Mouse (Mus musculus): Measurements from ENCODE around the gene Ercc6l. TPM values are rescaled to one million over a fixed set of nuclear protein-coding genes. Genes with fewer than 3 reads are reported as not detected.

Ercc6l gene
- polyA plus RNA-seq (2016; fragmentation: Nextera tagmentation; extraction: Ambion mirVana) = 22.7 and 23.7 TPM in 2 replicates

DNA sequence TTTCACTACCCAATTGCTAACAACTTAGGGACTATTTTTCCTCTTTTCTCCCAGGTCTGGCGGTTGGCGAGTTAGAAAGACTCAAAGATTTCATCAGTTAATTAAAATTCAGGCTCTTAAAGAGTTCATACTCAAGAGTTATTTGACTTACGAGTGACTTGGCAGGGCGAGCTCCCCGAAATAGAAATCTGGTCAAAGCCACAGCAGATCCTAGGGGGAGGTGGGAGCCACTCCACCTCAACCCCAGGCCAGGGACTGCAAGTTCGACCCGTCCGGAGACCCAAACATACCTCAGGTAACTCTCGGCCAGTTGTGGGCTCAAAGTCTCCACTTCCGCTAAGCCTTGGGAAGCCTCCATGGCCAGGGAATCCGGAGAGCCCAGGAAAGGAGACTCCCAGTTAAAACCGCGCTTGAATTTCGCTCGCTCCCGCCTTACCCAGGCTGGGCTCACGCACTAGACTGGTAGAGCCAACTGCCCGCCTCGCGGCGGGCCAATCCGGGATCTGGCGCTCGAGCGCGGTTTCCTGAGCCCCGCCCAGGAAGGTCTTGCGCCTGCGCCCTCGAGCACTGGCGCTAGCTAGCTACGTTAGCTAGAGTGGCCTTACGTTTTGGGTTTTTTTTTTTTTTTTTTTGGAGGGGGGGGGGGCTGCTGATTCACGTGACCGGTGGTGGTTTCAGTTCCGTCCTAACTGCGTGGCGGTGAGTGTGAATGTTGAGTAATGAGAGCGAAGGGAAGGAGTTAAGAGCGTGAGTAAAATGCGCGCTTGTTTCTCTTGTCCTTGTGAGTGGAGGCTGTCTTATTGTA, at the start of gene Ercc6l:
Ercc6l (minus strand) TSS at position 474 of the 805 bp plus-strand sequence.
- Histone ChIP-seq H3K36me3 (peaks cover 14% of the 10 kb centered on the region), H3K27ac (peak within 1 kb of the TSS; percentile 85), H3K4me1 (no peaks in the 10 kb centered on the region), H3K4me3 (peak within 1 kb of the TSS; percentile 60), H3K27me3 (ENCODE audit: low read depth, poor library complexity, severe bottlenecking) (peaks cover 34% of the 10 kb centered on the region), H3K9me3 (replicated peaks) (no peaks in the 10 kb centered on the region)
- peak; percentile 85 for DNase-seq (ENCODE audit: low spot score)
- 8% methylated on average over 42 of the region's 42 CpGs for WGBS

DNA sequence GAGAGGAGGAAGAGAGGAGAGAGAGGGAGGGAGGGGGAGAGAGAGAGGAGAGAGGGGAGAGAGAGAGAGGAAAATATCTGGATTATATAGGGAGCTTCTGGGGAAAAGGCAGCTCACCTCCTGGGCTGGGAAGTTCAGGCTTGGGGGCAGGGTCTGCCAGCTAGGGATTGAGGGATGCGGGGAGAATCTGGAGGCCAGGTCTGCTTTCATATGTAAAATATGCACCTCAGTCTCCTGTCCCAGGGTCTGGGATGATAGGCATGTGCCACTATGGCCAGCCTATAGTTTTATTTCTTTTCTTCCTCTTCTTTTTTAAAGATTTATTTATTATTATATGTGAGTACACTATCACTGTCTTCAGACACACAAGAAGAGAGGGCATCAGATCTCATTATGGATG, 33.9 kb upstream of the Ercc6l start:
- H3K27me3 ChIP-seq (ENCODE audit: low read depth, poor library complexity, severe bottlenecking) = peaks cover 89% of the 10 kb centered on the region
- no peak overlapping the region for H3K27ac ChIP-seq
- peaks cover 20% of the 10 kb centered on the region for H3K36me3 ChIP-seq
- 38% methylated on average over 1 of the region's 1 CpGs for WGBS
- H3K4me1 ChIP-seq = peaks cover 1% of the 10 kb centered on the region; the same call in 1 of the 2 replicates
- no peak for DNase-seq (ENCODE audit: low spot score)
- H3K4me3 ChIP-seq = no peak overlapping the region
- no peaks in the 10 kb centered on the region for H3K9me3 ChIP-seq (replicated peaks)

DNA sequence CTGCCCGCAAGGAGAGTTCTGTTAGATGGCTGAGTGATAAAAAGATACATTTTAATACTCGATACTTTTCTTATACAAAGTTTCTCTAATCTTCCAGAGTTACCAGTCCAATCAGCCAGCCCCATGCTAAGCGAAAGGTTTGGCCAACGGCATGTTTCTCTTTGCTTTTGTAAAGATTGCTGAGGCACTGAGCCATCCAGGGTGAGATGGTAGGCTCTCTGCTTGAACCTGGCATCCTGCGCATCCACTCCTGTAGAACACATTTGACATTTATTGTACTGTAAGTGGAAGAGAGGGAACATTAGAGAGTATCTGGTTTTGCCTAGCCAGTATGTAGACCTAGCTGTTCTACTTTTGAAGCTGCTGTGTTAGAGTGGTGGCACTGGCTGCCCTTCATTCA, 32.7 kb upstream of the Ercc6l start:
- no peak for DNase-seq (ENCODE audit: low spot score)
- 50% methylated on average over 5 of the region's 5 CpGs for WGBS
- Histone ChIP-seq H3K36me3 (peaks cover 32% of the 10 kb centered on the region), H3K27me3 (ENCODE audit: low read depth, poor library complexity, severe bottlenecking) (peaks cover 86% of the 10 kb centered on the region), H3K27ac (peak overlapping the region; percentile 92; the same call in 1 of the 2 replicates), H3K9me3 (replicated peaks) (no peaks in the 10 kb centered on the region), H3K4me3 (peak overlapping the region; percentile 67), H3K4me1 (peaks cover 3% of the 10 kb centered on the region; the same call in 1 of the 2 replicates)

DNA sequence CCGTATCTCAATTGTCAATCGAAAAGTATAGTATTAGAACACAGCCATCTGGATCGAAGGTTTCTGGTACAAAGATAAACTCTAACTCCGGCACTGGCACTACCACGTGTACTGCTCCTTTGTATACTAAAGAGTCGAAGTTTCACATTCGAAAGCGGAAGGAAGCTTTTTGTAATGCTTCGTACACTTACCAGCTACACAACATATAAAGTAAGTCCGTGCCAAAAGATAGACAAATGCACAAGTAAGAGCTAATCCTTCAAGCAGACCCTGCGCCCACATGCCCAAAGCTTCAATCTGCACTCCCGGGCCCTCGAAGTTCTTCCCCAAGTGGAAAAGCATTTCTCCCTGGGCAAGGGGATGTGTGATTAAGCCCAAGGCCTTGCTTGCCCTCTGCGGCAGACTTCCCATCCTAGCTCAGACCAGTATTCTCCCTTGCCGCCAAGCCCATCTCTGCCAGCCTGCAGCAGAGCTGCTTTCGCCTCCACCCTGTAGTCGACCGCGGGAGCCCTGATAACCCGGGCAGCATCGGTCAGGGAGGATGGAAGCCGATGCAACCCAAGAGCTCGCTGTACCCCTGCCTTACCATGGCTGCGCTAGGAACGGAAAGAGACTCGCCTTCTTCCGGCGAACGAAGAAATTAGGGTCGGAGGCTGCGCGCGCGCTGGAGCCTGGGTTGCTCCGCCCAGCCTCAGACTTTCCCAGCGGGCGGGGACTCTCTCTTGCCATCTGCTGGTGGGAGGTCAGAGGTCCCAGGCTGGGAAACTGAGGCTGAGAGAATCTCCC, 32.0 kb upstream of the Ercc6l start, which contains the start of gene Rps4x:
Rps4x (minus strand) TSS at position 683 of the 786 bp plus-strand sequence.
- Histone ChIP-seq H3K9me3 (replicated peaks) (no peaks in the 10 kb centered on the region), H3K27me3 (ENCODE audit: low read depth, poor library complexity, severe bottlenecking) (peaks cover 86% of the 10 kb centered on the region), H3K27ac (peak within 1 kb of the TSS; percentile 92), H3K4me3 (peak within 1 kb of the TSS; percentile 67), H3K4me1 (peaks cover 3% of the 10 kb centered on the region; the same call in 1 of the 2 replicates), H3K36me3 (peaks cover 38% of the 10 kb centered on the region)
- 15% methylated on average over 37 of the region's 37 CpGs for WGBS
- peak; percentile 85 for DNase-seq (ENCODE audit: low spot score)

DNA sequence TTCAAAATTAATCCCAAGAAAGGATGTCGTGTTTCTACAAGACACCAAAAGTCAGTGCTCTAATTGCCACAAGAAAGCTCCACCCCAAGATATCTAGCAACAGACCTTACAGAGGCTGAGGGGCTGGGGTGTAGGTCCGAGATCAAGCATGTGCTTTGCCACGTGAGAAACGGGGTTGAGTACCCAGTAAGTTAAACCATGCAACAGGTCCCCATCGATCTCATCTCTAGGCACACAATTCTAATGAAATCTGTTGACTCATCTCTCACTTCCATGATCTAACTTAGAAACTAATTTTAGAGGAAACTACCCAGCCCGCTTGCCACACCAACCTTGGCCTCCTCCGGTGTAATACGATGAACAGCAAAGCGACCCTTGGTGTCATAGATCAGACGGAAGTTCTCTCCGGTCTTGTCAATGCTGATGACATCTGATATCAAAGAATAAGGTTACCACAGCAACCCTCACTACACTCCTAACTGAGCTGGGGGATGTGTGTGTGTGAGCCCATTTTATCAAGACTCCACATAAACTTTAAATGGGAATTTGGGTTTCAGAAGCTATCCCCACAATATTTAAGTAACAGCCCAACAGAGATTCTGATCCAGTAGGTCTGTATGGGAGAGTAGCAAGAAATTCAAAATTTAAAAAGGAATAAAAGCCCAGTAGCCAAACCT, 30.3 kb upstream of the Ercc6l start:
- 51% methylated on average over 11 of the region's 11 CpGs for WGBS
- Histone ChIP-seq H3K4me3 (peak overlapping the region; percentile 67), H3K4me1 (peaks cover 3% of the 10 kb centered on the region; the same call in 1 of the 2 replicates), H3K9me3 (replicated peaks) (no peaks in the 10 kb centered on the region), H3K36me3 (peaks cover 53% of the 10 kb centered on the region), H3K27ac (no peak overlapping the region), H3K27me3 (ENCODE audit: low read depth, poor library complexity, severe bottlenecking) (peaks cover 81% of the 10 kb centered on the region)
- DNase-seq (ENCODE audit: low spot score) = no peak

DNA sequence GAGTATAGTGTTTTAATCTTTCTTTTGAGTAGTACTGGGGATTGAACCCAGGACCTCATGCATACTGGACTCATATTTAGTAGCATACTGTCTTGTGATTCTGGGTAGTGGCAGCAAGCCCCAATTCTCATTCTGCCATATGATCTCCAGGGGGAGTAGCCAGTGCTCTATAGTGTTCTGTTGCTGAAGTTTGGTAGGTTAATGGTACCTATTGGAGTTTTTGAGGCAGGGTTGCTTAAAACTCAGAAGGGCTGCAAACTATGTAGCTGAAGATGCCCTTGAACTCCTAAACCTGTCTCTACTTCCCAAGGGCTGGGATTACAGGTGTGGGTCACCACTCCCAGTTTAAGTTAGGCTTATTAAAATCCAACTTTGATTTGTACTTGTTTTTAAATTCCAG, 25.7 kb upstream of the Ercc6l start:
- Histone ChIP-seq H3K36me3 (peaks cover 51% of the 10 kb centered on the region), H3K27ac (no peak overlapping the region), H3K27me3 (ENCODE audit: low read depth, poor library complexity, severe bottlenecking) (peaks cover 85% of the 10 kb centered on the region), H3K9me3 (replicated peaks) (no peaks in the 10 kb centered on the region), H3K4me1 (peaks cover 5% of the 10 kb centered on the region; the same call in 1 of the 2 replicates), H3K4me3 (no peak overlapping the region)
- no peak for DNase-seq (ENCODE audit: low spot score)

DNA sequence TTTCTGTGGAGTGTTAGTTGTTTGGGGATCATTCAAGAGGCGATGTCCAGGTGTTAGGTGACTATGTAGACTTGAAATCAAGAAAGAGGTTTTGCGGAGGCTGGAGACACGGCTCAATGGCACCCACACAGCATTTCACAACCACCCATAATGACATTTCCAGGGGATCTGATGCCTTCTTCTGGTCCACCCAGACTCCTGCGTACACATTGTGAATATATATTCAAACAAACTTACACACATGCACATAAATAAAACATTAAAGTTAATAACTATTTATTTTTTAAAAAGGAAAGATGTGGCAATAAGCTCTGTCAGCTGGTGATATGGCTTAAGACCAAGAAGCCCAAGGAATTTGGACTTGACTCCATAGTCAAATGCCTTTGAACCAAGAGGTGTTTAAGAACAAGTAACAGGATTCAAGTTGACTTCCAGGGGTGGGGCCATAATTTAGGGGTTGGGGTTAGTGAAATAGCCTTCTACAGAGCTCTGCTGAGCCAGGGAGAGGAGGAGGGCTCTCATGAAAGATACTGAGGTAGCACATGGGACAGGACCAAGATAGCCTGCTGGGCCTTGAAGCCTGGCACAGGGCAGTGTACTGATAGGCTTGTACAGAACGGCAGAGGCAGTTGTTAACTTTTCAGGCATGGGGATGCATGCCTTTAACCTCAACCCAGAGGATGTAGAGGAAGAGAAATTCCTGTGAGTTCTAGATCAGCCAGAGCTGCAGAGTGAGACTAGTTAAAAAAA, 18.8 kb upstream of the Ercc6l start:
- H3K36me3 ChIP-seq = no peaks in the 10 kb centered on the region
- H3K27ac ChIP-seq = no peak overlapping the region
- no peaks in the 10 kb centered on the region for H3K9me3 ChIP-seq (replicated peaks)
- H3K4me1 ChIP-seq = 0 out of 2 replicates have a peak, but pooled peaks cover 2% of the 10 kb centered on the region
- no peak overlapping the region for H3K4me3 ChIP-seq
- DNase-seq (ENCODE audit: low spot score) = no peak
- H3K27me3 ChIP-seq (ENCODE audit: low read depth, poor library complexity, severe bottlenecking) = peaks cover 69% of the 10 kb centered on the region
- WGBS = 92% methylated on average over 5 of the region's 5 CpGs

DNA sequence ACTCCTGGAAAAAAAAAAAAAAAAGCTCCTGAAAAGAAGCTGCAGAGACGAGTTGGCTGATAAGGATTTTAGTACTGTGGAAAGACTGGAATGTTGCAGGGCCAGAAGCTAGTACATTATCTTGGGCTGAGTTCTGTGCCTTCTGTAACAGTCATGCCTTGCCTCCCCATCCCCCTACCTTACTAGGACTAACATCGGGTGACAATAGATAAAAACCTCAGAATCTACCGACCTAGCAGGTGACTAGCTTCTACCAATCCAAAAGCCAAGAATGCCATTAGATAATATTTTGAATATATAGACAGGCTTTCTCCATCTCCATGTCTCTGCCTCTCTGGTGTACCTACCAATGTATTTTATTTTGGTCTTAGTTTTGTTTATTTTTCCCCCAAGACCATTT, 14.0 kb upstream of the Ercc6l start:
- no peaks in the 10 kb centered on the region for H3K36me3 ChIP-seq
- H3K27me3 ChIP-seq (ENCODE audit: low read depth, poor library complexity, severe bottlenecking) = peaks cover 83% of the 10 kb centered on the region
- no peak overlapping the region for H3K4me3 ChIP-seq
- WGBS = 69% methylated on average over 3 of the region's 3 CpGs
- H3K4me1 ChIP-seq = peaks cover 12% of the 10 kb centered on the region
- DNase-seq (ENCODE audit: low spot score) = no peak
- H3K9me3 ChIP-seq (replicated peaks) = no peaks in the 10 kb centered on the region
- no peak overlapping the region for H3K27ac ChIP-seq

DNA sequence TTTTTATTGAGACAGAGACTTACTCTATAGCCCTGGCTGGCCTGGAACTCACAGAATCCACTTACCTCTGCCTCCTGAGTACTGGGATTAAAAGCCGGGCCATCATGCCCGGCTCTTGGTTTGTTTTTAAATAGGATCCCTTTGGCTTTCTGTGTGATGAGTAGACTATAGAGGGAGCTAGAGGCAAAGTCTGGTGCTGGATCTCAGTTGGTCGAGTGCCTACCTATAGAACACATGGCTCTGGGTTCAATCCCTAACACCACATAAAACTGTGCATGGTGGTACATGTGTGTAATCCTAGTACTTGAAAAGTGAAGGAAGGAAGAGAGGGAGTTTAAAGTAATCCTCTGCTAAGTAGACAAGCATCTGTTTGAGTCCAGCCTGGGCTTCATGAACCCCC, 13.2 kb upstream of the Ercc6l start:
- Histone ChIP-seq H3K36me3 (no peaks in the 10 kb centered on the region), H3K4me3 (no peak overlapping the region), H3K4me1 (peaks cover 12% of the 10 kb centered on the region), H3K27ac (no peak overlapping the region), H3K27me3 (ENCODE audit: low read depth, poor library complexity, severe bottlenecking) (peaks cover 89% of the 10 kb centered on the region), H3K9me3 (replicated peaks) (no peaks in the 10 kb centered on the region)
- 46% methylated on average over 3 of the region's 3 CpGs for WGBS
- no peak for DNase-seq (ENCODE audit: low spot score)

DNA sequence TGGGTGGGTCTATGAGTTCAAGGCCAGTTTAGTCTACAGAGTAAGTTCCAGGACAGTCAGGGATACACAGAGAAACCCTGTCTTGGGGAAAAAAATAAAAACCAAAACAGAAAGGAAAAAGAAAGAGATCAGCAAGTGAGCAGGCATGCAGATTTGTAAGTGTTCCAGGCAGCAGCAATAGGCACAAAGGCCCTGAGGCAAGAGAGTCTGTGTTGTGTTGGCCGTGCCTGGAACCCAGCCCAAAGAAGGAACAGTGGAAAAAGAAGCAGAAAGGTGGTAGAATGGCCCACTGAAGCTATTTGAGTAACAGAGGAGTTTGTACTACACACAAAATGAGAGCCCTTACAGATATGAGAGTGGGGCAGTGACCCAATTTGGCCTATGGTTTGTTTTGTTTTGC, 12.8 kb upstream of the Ercc6l start:
- Histone ChIP-seq H3K4me1 (peaks cover 12% of the 10 kb centered on the region), H3K27me3 (ENCODE audit: low read depth, poor library complexity, severe bottlenecking) (peaks cover 91% of the 10 kb centered on the region), H3K9me3 (replicated peaks) (no peaks in the 10 kb centered on the region), H3K27ac (no peak overlapping the region), H3K36me3 (no peaks in the 10 kb centered on the region), H3K4me3 (no peak overlapping the region)
- no peak for DNase-seq (ENCODE audit: low spot score)
- 79% methylated on average over 1 of the region's 1 CpGs for WGBS

DNA sequence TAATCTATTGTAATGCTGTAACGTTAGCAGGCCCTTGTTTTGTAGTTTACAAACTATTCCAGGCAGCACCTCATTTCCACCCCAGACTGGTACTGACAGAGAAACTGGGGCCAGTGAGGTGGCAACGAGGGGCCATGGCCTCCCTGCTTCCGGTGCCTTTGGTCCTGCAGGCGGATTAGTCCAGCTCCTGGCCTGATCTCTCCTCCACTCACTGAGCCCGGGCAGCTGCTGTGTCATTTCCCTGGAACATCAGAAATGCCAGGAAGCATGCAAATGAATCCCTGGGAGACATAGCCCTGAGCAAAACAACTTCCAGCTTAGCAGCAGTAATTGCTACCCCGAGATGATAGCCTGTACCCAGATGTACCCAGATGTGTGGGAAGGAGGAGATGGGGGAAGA, 10.1 kb upstream of the Ercc6l start:
- Histone ChIP-seq H3K36me3 (no peaks in the 10 kb centered on the region), H3K9me3 (replicated peaks) (no peaks in the 10 kb centered on the region), H3K4me1 (peaks cover 12% of the 10 kb centered on the region), H3K27me3 (ENCODE audit: low read depth, poor library complexity, severe bottlenecking) (peaks cover 80% of the 10 kb centered on the region), H3K27ac (peak overlapping the region; percentile 56), H3K4me3 (no peak overlapping the region)
- WGBS = 21% methylated on average over 6 of the region's 6 CpGs
- DNase-seq (ENCODE audit: low spot score) = no peak

DNA sequence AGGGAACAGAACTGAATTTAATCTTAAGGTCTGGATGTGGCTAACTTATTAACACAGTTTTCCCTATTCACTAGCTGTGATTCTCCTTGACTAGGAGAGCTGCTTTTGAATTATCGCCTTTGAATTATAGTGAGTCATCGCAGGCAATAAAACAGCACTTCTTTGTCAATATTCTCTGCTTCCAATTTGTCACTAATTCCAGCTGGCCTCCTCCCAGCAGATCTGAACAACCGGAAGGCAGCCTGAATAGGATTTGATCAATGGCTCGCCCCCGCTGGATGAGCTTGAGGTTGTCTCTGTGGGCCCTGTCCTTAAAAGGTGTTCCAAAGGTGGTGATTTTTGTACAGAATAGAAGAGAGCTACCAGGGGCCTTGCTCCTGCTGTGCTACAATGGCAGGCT, 9.6 kb upstream of the Ercc6l start:
- DNase-seq (ENCODE audit: low spot score) = no peak
- Histone ChIP-seq H3K27me3 (ENCODE audit: low read depth, poor library complexity, severe bottlenecking) (peaks cover 75% of the 10 kb centered on the region), H3K27ac (peak overlapping the region; percentile 56), H3K36me3 (no peaks in the 10 kb centered on the region), H3K4me1 (peaks cover 12% of the 10 kb centered on the region), H3K4me3 (no peak overlapping the region), H3K9me3 (replicated peaks) (no peaks in the 10 kb centered on the region)
- 35% methylated on average over 5 of the region's 5 CpGs for WGBS
